Mouse (Mus musculus): ENCODE measurements around the gene Cask.

DNA sequence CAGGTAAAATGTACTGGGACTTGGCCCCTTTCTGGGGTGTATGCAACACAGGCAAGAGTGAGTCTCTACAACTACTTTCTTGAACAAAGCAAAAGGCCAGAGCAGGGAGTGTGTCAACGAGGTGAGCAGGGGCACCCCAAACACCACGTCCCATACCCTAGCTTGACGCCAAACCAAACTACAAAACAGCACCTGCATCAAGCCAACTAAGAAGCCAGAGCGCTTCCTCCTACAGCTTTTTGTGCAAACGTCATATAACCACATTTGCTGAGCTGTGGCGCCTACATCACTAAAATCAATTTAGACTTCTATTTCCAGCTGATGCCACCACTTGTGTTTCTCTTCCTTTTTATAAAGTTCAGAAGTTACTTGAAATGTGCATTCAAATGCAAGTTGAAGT lies 334.7 kb downstream of the Cask start:
- TF ChIP-seq CTCF (IDR thresholded peaks at IDR 0.05; ENCODE audit: low read depth): no peak
- TF ChIP-seq EP300 (IDR thresholded peaks at IDR 0.05; ENCODE audit: low read depth): no peak
